Mouse (Mus musculus): ENCODE measurements around the gene Tnxb. TPM values are rescaled to one million over a fixed set of nuclear protein-coding genes. Genes with fewer than 3 reads are reported as not detected.
A peak's percentile ranks its signal among the peaks of the same experiment; 100 is the strongest.

The Tnxb gene
- total and polyA plus RNA-seq, 2 experiments, result 3.5 to 3.6 TPM

- WGBS, result 71% methylated on average over 2 of the region's 2 CpGs
- no peak overlapping the region for H3K4me3 ChIP-seq (ENCODE audit: insufficient read depth, low read depth, low read length)
- H3K9ac ChIP-seq (ENCODE audit: low read depth, low read length), result no peak overlapping the region
- TF ChIP-seq POLR2A (IDR thresholded peaks at IDR 0.05; ENCODE audit: extremely low read depth, insufficient read depth, low read length) (no peak), CTCF (IDR thresholded peaks at IDR 0.05; ENCODE audit: low read depth, low read length) (no peak)
- DNase-seq (ENCODE audit: extremely low read depth, low read depth, low spot score), result no peak
- no peak overlapping the region for H3K27ac ChIP-seq (replicated peaks; ENCODE audit: insufficient read depth, low read depth, low read length)
- H3K79me2 ChIP-seq (ENCODE audit: control insufficient read depth, insufficient read depth, low read length), result no peaks in the 10 kb centered on the region
- peaks cover 1% of the 10 kb centered on the region; the same call in 1 of the 2 replicates for H3K36me3 ChIP-seq (ENCODE audit: control insufficient read depth, insufficient read depth, low read length)
- H3K27me3 ChIP-seq (ENCODE audit: control insufficient read depth, insufficient read depth, low read length), result no peaks in the 10 kb centered on the region; the same call in 1 of the 2 replicates
- H3K4me1 ChIP-seq (ENCODE audit: control insufficient read depth, insufficient read depth, low read length), result peaks cover 3% of the 10 kb centered on the region; the same call in 1 of the 2 replicates
These were observed 12.2 kb upstream of the Tnxb start for GRCm38 (mm10) chr17:34658145-34658544.

- DNase-seq (ENCODE audit: extremely low read depth, low read depth, low spot score), result no peak
- H3K27ac ChIP-seq (replicated peaks; ENCODE audit: insufficient read depth, low read depth, low read length), result no peak overlapping the region
- peaks cover 3% of the 10 kb centered on the region; the same call in 1 of the 2 replicates for H3K4me1 ChIP-seq (ENCODE audit: control insufficient read depth, insufficient read depth, low read length)
- H3K36me3 ChIP-seq (ENCODE audit: control insufficient read depth, insufficient read depth, low read length), result no peaks in the 10 kb centered on the region
- TF ChIP-seq CTCF (IDR thresholded peaks at IDR 0.05; ENCODE audit: low read depth, low read length) (no peak), POLR2A (IDR thresholded peaks at IDR 0.05; ENCODE audit: extremely low read depth, insufficient read depth, low read length) (no peak)
- no peak overlapping the region for H3K9ac ChIP-seq (ENCODE audit: low read depth, low read length)
- H3K4me3 ChIP-seq (ENCODE audit: insufficient read depth, low read depth, low read length), result no peak overlapping the region
- no peaks in the 10 kb centered on the region; the same call in 1 of the 2 replicates for H3K27me3 ChIP-seq (ENCODE audit: control insufficient read depth, insufficient read depth, low read length)
- 80% methylated on average over 3 of the region's 3 CpGs for WGBS
- H3K79me2 ChIP-seq (ENCODE audit: control insufficient read depth, insufficient read depth, low read length), result no peaks in the 10 kb centered on the region
These were observed 11.7 kb upstream of the Tnxb start for GRCm38 (mm10) chr17:34658591-34658990.

DNA sequence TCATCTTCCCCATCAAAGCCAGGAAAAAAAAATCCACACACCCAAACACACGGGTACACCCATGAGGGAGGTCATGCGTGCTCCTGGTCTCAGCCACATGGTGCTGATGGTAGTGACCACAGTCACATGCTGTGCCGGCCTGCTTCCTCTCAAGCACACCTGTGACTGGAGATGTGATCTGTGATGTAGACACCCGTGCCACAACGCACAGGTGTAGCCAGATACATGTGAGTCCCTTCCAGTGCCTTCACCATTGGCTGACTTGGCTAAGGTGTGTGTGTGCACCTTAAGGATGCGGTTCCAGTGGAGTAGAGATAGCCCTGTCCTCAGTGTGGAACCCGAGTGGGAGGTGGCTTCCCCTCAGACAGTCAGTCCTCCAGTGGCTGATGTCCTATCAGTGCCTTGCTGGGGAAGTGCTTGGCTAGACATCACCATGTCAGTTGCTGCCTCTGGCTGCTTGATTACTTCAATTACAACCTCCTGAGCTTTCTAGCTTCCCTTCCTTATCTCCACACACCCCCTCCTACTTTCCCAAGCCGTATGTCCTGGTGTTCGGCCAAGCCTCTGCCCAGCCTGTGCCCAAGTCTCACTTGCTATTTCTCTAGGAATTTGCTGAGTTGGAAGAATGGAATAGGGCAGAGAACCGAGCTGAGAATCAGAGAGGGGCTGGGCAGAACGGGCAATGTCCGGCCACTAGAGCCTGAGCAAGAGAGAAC, 11.0 kb upstream of the Tnxb start:
- no peak for TF ChIP-seq CTCF (IDR thresholded peaks at IDR 0.05; ENCODE audit: low read depth, low read length)
- Histone ChIP-seq H3K36me3 (ENCODE audit: control insufficient read depth, insufficient read depth, low read length) (no peaks in the 10 kb centered on the region), H3K4me1 (ENCODE audit: control insufficient read depth, insufficient read depth, low read length) (peaks cover 3% of the 10 kb centered on the region; the same call in 1 of the 2 replicates), H3K9ac (ENCODE audit: low read depth, low read length) (no peak overlapping the region), H3K27ac (replicated peaks; ENCODE audit: insufficient read depth, low read depth, low read length) (no peak overlapping the region), H3K79me2 (ENCODE audit: control insufficient read depth, insufficient read depth, low read length) (no peaks in the 10 kb centered on the region), H3K27me3 (ENCODE audit: control insufficient read depth, insufficient read depth, low read length) (no peaks in the 10 kb centered on the region; the same call in 1 of the 2 replicates), H3K4me3 (ENCODE audit: insufficient read depth, low read depth, low read length) (no peak overlapping the region)
- no peak for DNase-seq (ENCODE audit: extremely low read depth, low read depth, low spot score)
- 47% methylated on average over 12 of the region's 12 CpGs for WGBS

DNA sequence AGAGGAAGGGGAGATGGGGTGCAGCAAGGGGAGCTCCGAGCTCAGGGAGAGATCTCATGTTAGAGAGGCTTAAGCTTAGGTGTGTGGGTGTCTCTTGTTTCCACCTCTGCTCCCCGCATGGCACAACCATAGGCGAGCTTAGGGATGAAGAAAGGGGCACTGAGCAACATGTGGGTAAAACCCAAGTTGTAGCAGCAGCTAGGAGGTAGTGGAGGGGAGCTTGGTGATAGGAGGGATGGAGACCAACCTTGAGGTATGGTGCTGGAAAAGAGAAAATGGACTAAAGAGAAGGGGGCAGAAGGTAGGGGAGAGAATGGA, 10.5 kb upstream of the Tnxb start:
- Histone ChIP-seq H3K27ac (replicated peaks; ENCODE audit: insufficient read depth, low read depth, low read length) (no peak overlapping the region), H3K4me3 (ENCODE audit: insufficient read depth, low read depth, low read length) (no peak overlapping the region), H3K79me2 (ENCODE audit: control insufficient read depth, insufficient read depth, low read length) (no peaks in the 10 kb centered on the region), H3K9ac (ENCODE audit: low read depth, low read length) (no peak overlapping the region), H3K4me1 (ENCODE audit: control insufficient read depth, insufficient read depth, low read length) (peaks cover 3% of the 10 kb centered on the region; the same call in 1 of the 2 replicates), H3K27me3 (ENCODE audit: control insufficient read depth, insufficient read depth, low read length) (no peaks in the 10 kb centered on the region; the same call in 1 of the 2 replicates), H3K36me3 (ENCODE audit: control insufficient read depth, insufficient read depth, low read length) (no peaks in the 10 kb centered on the region)
- 46% methylated on average over 3 of the region's 3 CpGs for WGBS
- no peak for DNase-seq (ENCODE audit: extremely low read depth, low read depth, low spot score)
- no peak for TF ChIP-seq POLR2A (IDR thresholded peaks at IDR 0.05; ENCODE audit: extremely low read depth, insufficient read depth, low read length)
- no peak for TF ChIP-seq CTCF (IDR thresholded peaks at IDR 0.05; ENCODE audit: low read depth, low read length)

GRCm38 (mm10) chr17:34660259-34660820, 10.0 kb upstream of the Tnxb start:
- Histone ChIP-seq H3K4me1 (ENCODE audit: control insufficient read depth, insufficient read depth, low read length) (peaks cover 3% of the 10 kb centered on the region; the same call in 1 of the 2 replicates), H3K36me3 (ENCODE audit: control insufficient read depth, insufficient read depth, low read length) (no peaks in the 10 kb centered on the region), H3K79me2 (ENCODE audit: control insufficient read depth, insufficient read depth, low read length) (no peaks in the 10 kb centered on the region), H3K27me3 (ENCODE audit: control insufficient read depth, insufficient read depth, low read length) (no peaks in the 10 kb centered on the region; the same call in 1 of the 2 replicates), H3K27ac (replicated peaks; ENCODE audit: insufficient read depth, low read depth, low read length) (peak overlapping the region; percentile 11; the same call in 1 of the 2 replicates), H3K4me3 (ENCODE audit: insufficient read depth, low read depth, low read length) (peak overlapping the region; percentile 48), H3K9ac (ENCODE audit: low read depth, low read length) (peak overlapping the region; percentile 27)
- DNase-seq (ENCODE audit: extremely low read depth, low read depth, low spot score), result no peak
- WGBS, result 39% methylated on average over 11 of the region's 11 CpGs
- TF ChIP-seq CTCF (IDR thresholded peaks at IDR 0.05; ENCODE audit: low read depth, low read length) (no peak), POLR2A (IDR thresholded peaks at IDR 0.05; ENCODE audit: extremely low read depth, insufficient read depth, low read length) (no peak)

DNA sequence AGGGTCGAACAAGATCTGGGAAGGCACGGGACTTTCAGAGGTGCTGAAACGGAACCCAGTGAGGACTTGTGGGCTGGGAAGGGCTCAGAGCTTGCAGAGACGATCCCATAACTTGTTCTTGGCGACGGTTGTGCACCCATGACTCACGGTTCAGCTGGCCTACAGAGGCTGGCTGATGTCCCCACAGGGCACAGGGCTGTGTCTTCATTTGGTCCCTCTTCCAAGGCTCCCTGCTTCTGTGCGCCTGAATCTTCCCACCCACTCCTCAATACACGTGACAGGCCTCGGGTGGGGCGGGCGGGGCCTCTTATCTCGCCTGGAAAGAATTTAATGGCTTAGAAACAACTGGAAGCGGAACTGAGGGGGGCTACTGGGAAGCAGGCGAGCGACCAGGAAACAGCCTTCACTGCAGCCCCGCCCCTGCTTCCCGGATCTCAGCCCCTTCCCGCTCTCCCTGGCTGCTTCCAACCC, 9.2 kb upstream of the Tnxb start:
- Histone ChIP-seq H3K27ac (replicated peaks; ENCODE audit: insufficient read depth, low read depth, low read length) (peak overlapping the region; percentile 65), H3K9ac (ENCODE audit: low read depth, low read length) (peak overlapping the region; percentile 5), H3K27me3 (ENCODE audit: control insufficient read depth, insufficient read depth, low read length) (no peaks in the 10 kb centered on the region; the same call in 1 of the 2 replicates), H3K4me1 (ENCODE audit: control insufficient read depth, insufficient read depth, low read length) (peaks cover 3% of the 10 kb centered on the region; the same call in 1 of the 2 replicates), H3K79me2 (ENCODE audit: control insufficient read depth, insufficient read depth, low read length) (no peaks in the 10 kb centered on the region), H3K4me3 (ENCODE audit: insufficient read depth, low read depth, low read length) (peak overlapping the region; percentile 48), H3K36me3 (ENCODE audit: control insufficient read depth, insufficient read depth, low read length) (no peaks in the 10 kb centered on the region)
- no peak for DNase-seq (ENCODE audit: extremely low read depth, low read depth, low spot score)
- 12% methylated on average over 19 of the region's 19 CpGs for WGBS
- TF ChIP-seq CTCF (IDR thresholded peaks at IDR 0.05; ENCODE audit: low read depth, low read length), result no peak

Measured in liver, adult 2 months (tissue).